Mouse (Mus musculus): Measurements from ENCODE around the gene Cnih1.
"Not testable (repeated sequence)": the region's sequence is repeated elsewhere in the genome, so short reads cannot be mapped to it uniquely, and the experiment has no call there.

The Cnih1 gene

DNA sequence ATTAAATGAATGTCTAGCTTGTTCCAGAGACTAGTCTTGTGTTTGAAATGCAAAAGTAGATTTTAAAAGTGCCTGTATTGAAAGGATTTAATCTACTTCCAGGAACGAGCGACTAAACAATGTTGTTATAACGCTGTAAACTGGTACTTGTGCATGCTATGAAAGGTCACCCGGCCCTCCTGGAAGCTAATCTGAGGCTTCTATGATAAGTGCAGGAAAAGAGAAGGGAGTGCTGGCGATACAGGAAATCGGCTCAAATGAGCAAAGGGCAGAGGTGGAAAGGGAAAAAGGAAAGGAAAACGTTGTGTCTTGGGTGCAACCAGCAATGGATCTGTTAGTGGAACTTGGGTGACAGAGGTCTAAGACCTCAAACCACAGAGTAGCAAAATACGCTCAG is 292 bp upstream of the Cnih1 start:
- no peak for DNase-seq (ENCODE audit: low read depth, low spot score)

- DNase-seq (ENCODE audit: low read depth, low spot score) = peak; percentile 7
Observed at GRCm38 (mm10) chr14:46787454-46787786, 791 bp downstream of the Cnih1 start.

DNA sequence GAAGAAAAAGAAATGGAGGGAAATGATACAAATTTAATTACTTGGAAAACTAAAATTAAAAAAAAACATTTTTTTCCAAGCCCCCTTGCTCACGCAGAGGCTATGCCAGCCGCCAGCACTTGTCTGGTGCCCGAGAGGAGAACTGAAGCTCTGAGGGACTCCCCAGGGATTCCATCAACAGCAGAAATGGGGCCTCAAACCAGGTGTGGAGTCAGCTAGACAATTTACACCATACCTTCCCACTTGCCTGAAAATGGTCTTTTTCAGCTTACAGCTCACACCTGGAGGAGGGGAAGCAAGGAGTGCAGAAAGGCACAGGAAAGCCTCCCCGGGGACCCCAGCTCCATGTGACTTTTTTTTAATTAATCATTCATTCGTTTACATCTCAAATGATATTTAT is 3.0 kb downstream of the Cnih1 start:
- no peak for DNase-seq (ENCODE audit: low read depth, low spot score)

GRCm38 (mm10) chr14:46783327-46783926 is 4.8 kb downstream of the Cnih1 start:
- DNase-seq (ENCODE audit: low read depth, low spot score) = no peak

- no peak for DNase-seq (ENCODE audit: low read depth, low spot score)
Observed at GRCm38 (mm10) chr14:46782187-46782828, 5.9 kb downstream of the Cnih1 start.

- DNase-seq (ENCODE audit: low read depth, low spot score) = no peak
Observed at GRCm38 (mm10) chr14:46781086-46781485, 7.1 kb downstream of the Cnih1 start.

DNA sequence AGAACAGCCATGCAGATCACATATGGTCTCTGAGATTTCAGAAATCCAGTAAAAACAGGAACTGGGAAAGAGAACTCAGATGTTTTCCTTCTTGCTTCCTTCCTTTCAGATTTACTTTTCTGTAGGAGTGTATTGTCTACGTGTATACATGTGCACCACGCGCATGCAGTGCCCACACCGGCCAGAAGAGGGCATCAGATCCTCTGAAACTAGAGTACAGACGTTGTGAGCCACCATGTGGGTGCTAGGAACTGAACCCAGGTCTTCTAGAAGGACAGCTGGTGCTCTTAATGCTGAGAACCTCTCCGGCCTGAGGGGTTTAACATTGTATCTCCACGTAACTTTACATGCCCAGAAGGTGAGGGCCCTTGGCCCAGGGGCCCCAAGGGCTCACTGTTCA is 9.0 kb downstream of the Cnih1 start:
- DNase-seq (ENCODE audit: low read depth, low spot score) = no peak

GRCm38 (mm10) chr14:46778756-46779155 is 9.5 kb downstream of the Cnih1 start:
- no peak for DNase-seq (ENCODE audit: low read depth, low spot score)

GRCm38 (mm10) chr14:46770036-46770435 is 18.2 kb downstream of the Cnih1 start:
- no peak for DNase-seq (ENCODE audit: low read depth, low spot score)

GRCm38 (mm10) chr14:46767116-46767515 is 21.1 kb downstream of the Cnih1 start:
- DNase-seq (ENCODE audit: low read depth, low spot score) = no peak

GRCm38 (mm10) chr14:46761186-46761585 is 27.0 kb downstream of the Cnih1 start:
- DNase-seq (ENCODE audit: low read depth, low spot score) = no peak

- peak; percentile 87 for DNase-seq (ENCODE audit: low read depth, low spot score)
Observed at GRCm38 (mm10) chr14:46760355-46761029, 27.7 kb downstream of the Cnih1 start, which contains the start of gene Cdkn3. Cdkn3 (plus strand) TSS chr14:46760541.

DNA sequence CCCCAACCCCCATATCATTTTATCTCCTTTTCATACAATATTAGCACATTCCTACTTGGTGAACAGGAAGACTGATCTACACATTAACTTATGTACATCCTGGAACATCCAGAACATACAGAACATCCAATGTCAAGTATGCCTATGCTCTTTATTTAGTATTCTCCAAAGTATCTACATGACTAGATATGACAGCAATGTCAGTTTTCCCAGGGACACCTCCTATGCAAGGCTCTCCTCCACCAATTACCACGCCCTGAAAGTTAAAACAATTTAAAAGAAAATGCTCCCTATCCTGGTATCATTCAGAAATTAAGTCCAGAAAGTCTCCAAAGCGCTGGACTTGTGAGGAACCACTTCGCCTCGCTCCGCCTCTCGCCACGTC is 28.2 kb downstream of the Cnih1 start:
- no peak for DNase-seq (ENCODE audit: low read depth, low spot score)

GRCm38 (mm10) chr14:46757736-46758135 is 30.5 kb downstream of the Cnih1 start:
- no peak for DNase-seq (ENCODE audit: low read depth, low spot score)

- DNase-seq (ENCODE audit: low read depth, low spot score) = no peak
Observed at GRCm38 (mm10) chr14:46755851-46756250, 32.4 kb downstream of the Cnih1 start.

GRCm38 (mm10) chr14:46754371-46754770 is 33.8 kb downstream of the Cnih1 start:
- DNase-seq (ENCODE audit: low read depth, low spot score) = not testable (repeated sequence)

- DNase-seq (ENCODE audit: low read depth, low spot score) = no peak
Observed at GRCm38 (mm10) chr14:46745413-46745812, 42.8 kb downstream of the Cnih1 start.

- no peak for DNase-seq (ENCODE audit: low read depth, low spot score)
Observed at GRCm38 (mm10) chr14:46742674-46743073, 45.5 kb downstream of the Cnih1 start.

DNA sequence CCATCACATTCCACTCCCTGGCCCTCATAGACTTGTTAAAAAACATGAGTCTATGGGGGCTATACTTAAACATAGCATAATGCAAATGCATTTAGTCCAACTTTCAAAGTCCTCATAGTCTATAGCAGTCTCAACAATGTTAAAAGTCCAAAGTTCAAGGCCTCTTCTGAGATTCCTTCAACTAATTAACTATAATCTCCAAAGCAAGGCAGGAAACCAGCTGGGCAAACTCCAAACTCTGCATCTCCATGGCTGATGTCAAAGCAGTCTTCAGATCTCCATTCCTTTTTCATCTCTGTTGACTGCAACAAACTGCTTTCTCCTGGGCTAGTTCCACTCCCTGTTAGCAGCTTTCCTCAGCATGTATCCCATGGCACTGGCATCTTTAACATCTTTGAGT is 50.9 kb downstream of the Cnih1 start:
- not testable (repeated sequence) for DNase-seq (ENCODE audit: low read depth, low spot score)

- DNase-seq (ENCODE audit: low read depth, low spot score) = no peak
Observed at GRCm38 (mm10) chr14:46736366-46736765, 51.8 kb downstream of the Cnih1 start.

DNA sequence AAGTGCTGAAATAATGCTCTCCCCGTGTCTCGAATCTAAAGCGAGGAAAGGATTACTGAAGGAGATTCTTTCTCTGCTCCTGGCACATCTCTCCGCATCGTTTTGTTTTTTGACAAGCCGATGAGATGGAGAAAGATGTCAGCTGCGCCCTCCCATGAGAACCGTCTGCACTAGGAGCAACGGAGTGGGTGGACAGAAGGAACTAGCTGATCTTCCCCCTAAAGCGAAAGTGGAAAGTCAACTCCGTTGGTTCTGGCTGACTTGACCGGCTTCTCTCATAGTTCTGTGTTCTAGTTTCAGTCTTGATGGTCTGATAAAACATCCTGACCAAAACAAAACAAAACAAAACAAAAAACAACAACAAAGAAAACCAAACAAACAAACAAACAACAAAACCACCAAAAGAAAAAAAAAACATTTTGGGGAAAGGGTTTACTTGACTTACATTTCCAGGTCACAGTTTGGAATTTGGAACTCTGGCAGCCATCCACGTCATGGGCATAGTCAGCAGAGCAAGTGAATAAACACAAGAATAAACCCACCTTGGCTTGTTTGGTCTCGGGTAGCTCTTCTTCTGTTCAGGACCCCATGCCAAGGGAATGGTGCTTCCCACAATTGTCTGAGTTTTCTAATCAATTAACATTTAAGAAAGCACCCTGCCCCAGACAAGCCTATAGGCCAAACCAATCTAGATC is 53.3 kb downstream of the Cnih1 start:
- DNase-seq (ENCODE audit: low read depth, low spot score) = no peak

DNA sequence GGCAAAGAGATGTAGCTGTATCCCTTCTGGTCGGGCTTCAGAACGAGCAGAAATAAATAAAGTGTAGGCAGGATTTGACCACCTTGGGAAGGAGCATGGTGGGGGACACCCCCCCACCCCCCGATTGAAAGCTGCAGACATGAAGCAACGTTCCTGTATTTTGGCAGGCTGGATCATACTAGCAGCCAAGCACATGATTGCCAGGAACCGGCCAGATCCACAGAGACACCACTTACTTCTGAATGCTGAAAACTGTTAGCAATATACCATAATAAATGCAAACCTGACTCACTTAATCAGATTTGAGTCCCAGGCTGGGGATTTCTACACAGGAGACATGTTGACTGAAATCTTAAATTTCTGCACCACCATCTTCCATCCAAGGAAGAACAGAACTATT is 53.9 kb downstream of the Cnih1 start:
- no peak for DNase-seq (ENCODE audit: low read depth, low spot score)

GRCm38 (mm10) chr14:46725743-46726142 is 62.5 kb downstream of the Cnih1 start:
- DNase-seq (ENCODE audit: low read depth, low spot score) = no peak
